Mouse (Mus musculus) MEL-GATA-1-ER (cell line): ENCODE data around the gene Adgrl4.

ENCODE experiments used
- DNase-seq: peaks from one replicate; pipeline ENCODE4 v3.0.0-alpha.2; 2012; ENCODE audit warnings: low read depth; ENCODE audit errors: extremely low read depth

Gene Adgrl4

GRCm38 (mm10) chr3:151488853-151489252 is 51.2 kb downstream of the Adgrl4 start:
- DNase-seq = no peak

GRCm38 (mm10) chr3:151505606-151506005 is 67.9 kb downstream of the Adgrl4 start:
- DNase-seq = no peak

- DNase-seq = no peak
Observed at GRCm38 (mm10) chr3:151511184-151511583, 73.5 kb downstream of the Adgrl4 start.

- no peak for DNase-seq
Observed at GRCm38 (mm10) chr3:151547182-151547581, 109.5 kb downstream of the Adgrl4 start.

GRCm38 (mm10) chr3:151551002-151551401 is 113.3 kb downstream of the Adgrl4 start:
- DNase-seq = no peak

GRCm38 (mm10) chr3:151556635-151557034 is 118.9 kb downstream of the Adgrl4 start:
- DNase-seq = no peak

GRCm38 (mm10) chr3:151557125-151557524 is 119.4 kb downstream of the Adgrl4 start:
- no peak for DNase-seq

GRCm38 (mm10) chr3:151557607-151558006 is 119.9 kb downstream of the Adgrl4 start:
- DNase-seq = no peak

- no peak for DNase-seq
Observed at GRCm38 (mm10) chr3:151558374-151558773, 120.7 kb downstream of the Adgrl4 start.

GRCm38 (mm10) chr3:151565664-151566621 is 128.3 kb downstream of the Adgrl4 start:
- DNase-seq = no peak

GRCm38 (mm10) chr3:151566629-151567028 is 128.9 kb downstream of the Adgrl4 start:
- no peak for DNase-seq

GRCm38 (mm10) chr3:151567541-151567940 is 129.9 kb downstream of the Adgrl4 start:
- no peak for DNase-seq

GRCm38 (mm10) chr3:151572089-151572488 is 134.4 kb downstream of the Adgrl4 start:
- no peak for DNase-seq

GRCm38 (mm10) chr3:151575292-151575691 is 137.6 kb downstream of the Adgrl4 start:
- DNase-seq = no peak

- no peak for DNase-seq
Observed at GRCm38 (mm10) chr3:151576155-151576554, 138.5 kb downstream of the Adgrl4 start.

GRCm38 (mm10) chr3:151591904-151592303 is 154.2 kb downstream of the Adgrl4 start:
- no peak for DNase-seq
